Mouse (Mus musculus): Measurements from ENCODE around the gene Slc12a7. TPM values are rescaled to one million over a fixed set of nuclear protein-coding genes. Genes with fewer than 3 reads are reported as not detected.

The Slc12a7 gene
- polyA plus RNA-seq, 1 experiment from 2014 or later, result 52.1 TPM

DNA sequence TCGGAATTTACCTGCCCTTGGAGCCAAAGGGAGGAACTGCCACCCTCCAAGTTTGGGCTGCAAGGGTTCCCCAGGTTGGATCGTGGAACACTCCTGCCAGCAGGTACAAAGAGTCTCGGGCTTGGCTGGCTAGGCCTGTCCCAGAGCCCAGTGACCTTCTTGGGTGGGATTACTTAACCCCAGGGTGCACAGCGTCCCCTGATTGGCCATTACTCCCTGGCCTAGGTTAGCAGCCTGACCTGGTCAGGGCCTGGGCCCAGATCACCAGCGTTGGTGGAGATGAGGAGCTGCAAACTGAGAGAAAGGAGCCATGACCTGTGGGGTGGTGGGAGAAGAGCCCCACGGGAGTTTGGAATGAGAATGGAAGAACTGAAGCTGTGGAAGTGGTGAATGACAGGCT, 30.0 kb downstream of the Slc12a7 start:
- Histone ChIP-seq H3K27ac (ENCODE audit: poor library complexity, severe bottlenecking) (0 out of 2 replicates have a peak overlapping the region, but pooled peaks have one; percentile 44), H3K27me3 (replicated peaks) (no peaks in the 10 kb centered on the region), H3K4me1 (replicated peaks) (peaks cover 58% of the 10 kb centered on the region), H3K36me3 (0 out of 2 replicates have a peak, but pooled peaks cover 3% of the 10 kb centered on the region), H3K9me3 (replicated peaks) (no peaks in the 10 kb centered on the region), H3K4me2 (peak overlapping the region; percentile 86), H3K4me3 (peak overlapping the region; percentile 69), H3K9ac (0 out of 2 replicates have a peak overlapping the region, but pooled peaks have one; percentile 28)
- 0 out of 2 replicates have a peak, but pooled peaks have one; percentile 19 for ATAC-seq (ENCODE audit: insufficient number of reproducible peaks, low FRiP score)
- 41% methylated on average over 6 of the region's 6 CpGs for WGBS

- Histone ChIP-seq H3K27ac (ENCODE audit: poor library complexity, severe bottlenecking) (peak overlapping the region; percentile 80), H3K4me2 (peak overlapping the region; percentile 86), H3K4me3 (peak overlapping the region; percentile 69), H3K9ac (peak overlapping the region; percentile 89), H3K9me3 (replicated peaks) (no peaks in the 10 kb centered on the region), H3K36me3 (0 out of 2 replicates have a peak, but pooled peaks cover 3% of the 10 kb centered on the region), H3K27me3 (replicated peaks) (no peaks in the 10 kb centered on the region), H3K4me1 (replicated peaks) (peaks cover 59% of the 10 kb centered on the region)
- ATAC-seq (ENCODE audit: insufficient number of reproducible peaks, low FRiP score), result peak; percentile 94
- whole genome bisulfite sequencing, result under 1% methylated on average over 70 of the region's 70 CpGs
These were observed 30.8 kb downstream of the Slc12a7 start for GRCm38 (mm10) chr13:73763439-73764255.

GRCm38 (mm10) chr13:73764256-73764775, 31.4 kb downstream of the Slc12a7 start:
- peaks cover 59% of the 10 kb centered on the region for H3K4me1 ChIP-seq (replicated peaks)
- no peak for ATAC-seq (ENCODE audit: insufficient number of reproducible peaks, low FRiP score)

DNA sequence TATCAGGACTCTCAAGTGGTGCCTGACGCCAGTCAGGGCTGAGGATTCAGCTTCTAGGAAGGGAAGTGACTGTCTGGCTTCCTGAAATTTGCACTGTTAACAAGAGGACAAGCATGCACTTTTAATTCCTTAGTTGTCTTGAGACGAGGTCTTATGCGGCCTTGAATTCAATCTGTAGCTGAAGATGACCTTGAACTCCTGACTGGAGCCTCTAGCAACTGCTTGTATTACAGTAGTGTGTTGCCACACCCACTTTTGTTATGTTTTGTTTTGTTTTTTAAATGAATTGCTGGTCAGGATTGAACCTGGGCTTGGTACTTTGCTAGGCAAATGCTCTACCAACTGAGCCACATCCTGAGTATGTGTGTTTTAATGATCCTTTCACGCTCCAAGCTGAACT, 32.5 kb downstream of the Slc12a7 start:
- ATAC-seq (ENCODE audit: insufficient number of reproducible peaks, low FRiP score), result no peak
- H3K36me3 ChIP-seq, result peaks cover 3% of the 10 kb centered on the region; the same call in 1 of the 2 replicates
- peak overlapping the region; percentile 69 for H3K4me3 ChIP-seq
- H3K27me3 ChIP-seq (replicated peaks), result no peaks in the 10 kb centered on the region
- no peaks in the 10 kb centered on the region for H3K9me3 ChIP-seq (replicated peaks)
- peak overlapping the region; percentile 86 for H3K4me2 ChIP-seq
- peaks cover 64% of the 10 kb centered on the region for H3K4me1 ChIP-seq (replicated peaks)
- WGBS, result 52% methylated on average over 4 of the region's 4 CpGs
- peak overlapping the region; percentile 89 for H3K9ac ChIP-seq
- H3K27ac ChIP-seq (ENCODE audit: poor library complexity, severe bottlenecking), result peak overlapping the region; percentile 80

More at GRCm38 (mm10) chr13:73764256-73764775, 31.4 kb downstream of the Slc12a7 start:
- WGBS, result 2% methylated on average over 11 of the region's 11 CpGs
- Histone ChIP-seq H3K9ac (peak overlapping the region; percentile 89), H3K4me2 (peak overlapping the region; percentile 86), H3K4me3 (peak overlapping the region; percentile 69), H3K9me3 (replicated peaks) (no peaks in the 10 kb centered on the region), H3K27me3 (replicated peaks) (no peaks in the 10 kb centered on the region), H3K36me3 (peaks cover 3% of the 10 kb centered on the region; the same call in 1 of the 2 replicates), H3K27ac (ENCODE audit: poor library complexity, severe bottlenecking) (peak overlapping the region; percentile 80)

GRCm38 (mm10) chr13:73767224-73767623, 34.3 kb downstream of the Slc12a7 start:
- no peaks in the 10 kb centered on the region for H3K27me3 ChIP-seq (replicated peaks)
- no peak overlapping the region for H3K27ac ChIP-seq (ENCODE audit: poor library complexity, severe bottlenecking)
- H3K9ac ChIP-seq, result no peak overlapping the region
- H3K4me1 ChIP-seq (replicated peaks), result peaks cover 80% of the 10 kb centered on the region
- no peak for ATAC-seq (ENCODE audit: insufficient number of reproducible peaks, low FRiP score)
- WGBS, result 68% methylated on average over 8 of the region's 8 CpGs
- no peaks in the 10 kb centered on the region for H3K9me3 ChIP-seq (replicated peaks)
- peaks cover 3% of the 10 kb centered on the region; the same call in 1 of the 2 replicates for H3K36me3 ChIP-seq
- no peak overlapping the region for H3K4me2 ChIP-seq
- H3K4me3 ChIP-seq, result no peak overlapping the region

- Histone ChIP-seq H3K9ac (no peak overlapping the region), H3K36me3 (peaks cover 3% of the 10 kb centered on the region; the same call in 1 of the 2 replicates), H3K4me1 (replicated peaks) (peaks cover 85% of the 10 kb centered on the region), H3K27ac (ENCODE audit: poor library complexity, severe bottlenecking) (no peak overlapping the region), H3K9me3 (replicated peaks) (no peaks in the 10 kb centered on the region), H3K4me3 (no peak overlapping the region), H3K4me2 (no peak overlapping the region), H3K27me3 (replicated peaks) (no peaks in the 10 kb centered on the region)
- 73% methylated on average over 5 of the region's 5 CpGs for WGBS
- no peak for ATAC-seq (ENCODE audit: insufficient number of reproducible peaks, low FRiP score)
These were observed 34.9 kb downstream of the Slc12a7 start for GRCm38 (mm10) chr13:73767754-73768153.

GRCm38 (mm10) chr13:73768311-73768710, 35.4 kb downstream of the Slc12a7 start:
- H3K4me1 ChIP-seq (replicated peaks), result peaks cover 86% of the 10 kb centered on the region
- no peak overlapping the region for H3K4me2 ChIP-seq
- no peak overlapping the region for H3K9ac ChIP-seq
- no peak for ATAC-seq (ENCODE audit: insufficient number of reproducible peaks, low FRiP score)
- no peak overlapping the region for H3K4me3 ChIP-seq
- no peak overlapping the region for H3K27ac ChIP-seq (ENCODE audit: poor library complexity, severe bottlenecking)
- H3K36me3 ChIP-seq, result peaks cover 6% of the 10 kb centered on the region
- 87% methylated on average over 3 of the region's 3 CpGs for WGBS
- H3K27me3 ChIP-seq (replicated peaks), result no peaks in the 10 kb centered on the region
- H3K9me3 ChIP-seq (replicated peaks), result no peaks in the 10 kb centered on the region

- WGBS, result 76% methylated on average over 4 of the region's 4 CpGs
- H3K4me1 ChIP-seq (replicated peaks), result peaks cover 93% of the 10 kb centered on the region
- no peak for ATAC-seq (ENCODE audit: insufficient number of reproducible peaks, low FRiP score)
- H3K4me3 ChIP-seq, result no peak overlapping the region
- H3K9ac ChIP-seq, result no peak overlapping the region
- H3K27me3 ChIP-seq (replicated peaks), result no peaks in the 10 kb centered on the region
- H3K36me3 ChIP-seq, result peaks cover 10% of the 10 kb centered on the region
- H3K4me2 ChIP-seq, result no peak overlapping the region
- H3K27ac ChIP-seq (ENCODE audit: poor library complexity, severe bottlenecking), result no peak overlapping the region
- H3K9me3 ChIP-seq (replicated peaks), result no peaks in the 10 kb centered on the region
These were observed 37.2 kb downstream of the Slc12a7 start for GRCm38 (mm10) chr13:73769916-73770682.

DNA sequence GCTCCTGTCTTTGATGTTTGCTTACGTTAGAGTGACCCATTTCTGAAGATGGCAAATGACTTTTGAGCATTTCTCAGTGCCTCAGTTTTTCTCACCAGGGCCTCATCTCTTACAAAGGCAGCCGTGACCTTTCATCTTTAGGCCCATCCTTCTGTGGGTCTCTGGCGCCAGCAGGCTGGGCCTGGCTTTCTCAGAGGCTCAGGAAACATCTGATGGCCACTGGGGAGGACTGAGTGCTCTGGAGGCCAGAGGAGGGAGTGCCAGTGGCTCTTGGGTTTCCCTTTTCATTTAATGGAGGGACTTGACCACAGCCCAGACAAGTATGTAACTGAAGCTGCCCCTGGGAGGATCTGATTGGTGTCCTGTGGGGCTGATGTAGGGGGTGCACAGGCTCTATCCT, 38.2 kb downstream of the Slc12a7 start:
- Histone ChIP-seq H3K27me3 (replicated peaks) (no peaks in the 10 kb centered on the region), H3K9me3 (replicated peaks) (no peaks in the 10 kb centered on the region), H3K36me3 (peaks cover 10% of the 10 kb centered on the region), H3K9ac (no peak overlapping the region), H3K4me1 (replicated peaks) (peaks cover 93% of the 10 kb centered on the region), H3K27ac (ENCODE audit: poor library complexity, severe bottlenecking) (no peak overlapping the region), H3K4me2 (no peak overlapping the region), H3K4me3 (no peak overlapping the region)
- 57% methylated on average over 3 of the region's 3 CpGs for WGBS
- no peak for ATAC-seq (ENCODE audit: insufficient number of reproducible peaks, low FRiP score)

DNA sequence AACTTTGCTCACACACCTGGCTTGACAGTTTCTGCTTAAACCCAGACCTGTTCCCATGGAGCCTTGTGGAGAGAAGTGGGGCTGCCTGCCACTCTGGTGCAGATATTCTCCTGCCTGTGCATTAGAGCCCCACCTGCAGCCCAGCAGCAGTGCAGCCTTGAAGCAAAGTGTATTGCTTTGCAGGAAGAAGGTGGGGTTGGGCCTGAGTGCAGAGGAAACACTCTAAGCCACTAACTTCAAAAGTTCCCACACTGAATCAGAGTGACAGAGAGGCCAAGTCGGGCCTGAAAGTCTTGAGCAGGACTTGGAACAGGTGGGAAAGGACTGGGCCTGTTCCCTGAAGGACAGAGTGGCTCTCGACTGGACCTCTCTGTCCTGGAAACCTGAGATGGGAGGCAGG, 39.8 kb downstream of the Slc12a7 start:
- no peak overlapping the region for H3K4me3 ChIP-seq
- H3K27ac ChIP-seq (ENCODE audit: poor library complexity, severe bottlenecking), result no peak overlapping the region
- H3K4me1 ChIP-seq (replicated peaks), result peaks cover 80% of the 10 kb centered on the region
- no peak for ATAC-seq (ENCODE audit: insufficient number of reproducible peaks, low FRiP score)
- H3K9ac ChIP-seq, result no peak overlapping the region
- peaks cover 8% of the 10 kb centered on the region for H3K36me3 ChIP-seq
- WGBS, result 34% methylated on average over 2 of the region's 2 CpGs
- H3K9me3 ChIP-seq (replicated peaks), result no peaks in the 10 kb centered on the region
- no peak overlapping the region for H3K4me2 ChIP-seq
- no peaks in the 10 kb centered on the region for H3K27me3 ChIP-seq (replicated peaks)

Data from heart, embryonic 12.5 days (tissue).